Mouse (Mus musculus): ENCODE results near the gene Vmn1r235.

DNA sequence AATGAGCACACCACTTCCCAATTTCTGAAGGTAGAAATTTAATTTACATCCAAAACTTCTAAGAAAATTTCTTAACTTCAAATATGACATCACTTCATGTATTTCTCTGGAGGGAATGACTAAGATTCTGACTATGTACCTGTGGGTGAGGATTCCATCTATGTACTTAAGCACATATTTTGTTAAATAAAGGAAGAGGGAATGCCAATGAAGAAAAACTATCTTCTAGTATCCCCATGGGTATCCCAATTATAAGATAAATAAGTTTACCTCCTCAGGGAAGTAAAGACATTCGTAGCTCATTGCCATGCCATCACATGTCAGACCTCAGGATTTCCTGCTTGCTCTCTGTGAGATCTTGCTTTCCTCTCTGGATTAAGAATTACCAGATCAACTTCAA lies 30.4 kb upstream of the Vmn1r235 start, which contains the start of gene Vmn1r234:
- TF ChIP-seq POLR2A (IDR thresholded peaks at IDR 0.05; ENCODE audit: insufficient read length, low read depth) = no peak
- TF ChIP-seq TCF12 (IDR thresholded peaks at IDR 0.05; ENCODE audit: insufficient read depth, poor library complexity, severe bottlenecking) = no peak
- TF ChIP-seq POLR2AphosphoS2 (IDR thresholded peaks at IDR 0.05; ENCODE audit: insufficient read length, low read depth) = no peak
- TF ChIP-seq MAX (IDR thresholded peaks at IDR 0.05; ENCODE audit: low read depth) = no peak
- TF ChIP-seq SRF (IDR thresholded peaks at IDR 0.05; ENCODE audit: control insufficient read depth, insufficient read length, low read depth) = no peak
- no peak for TF ChIP-seq MYOG (IDR thresholded peaks at IDR 0.05; ENCODE audit: control insufficient read depth in 1 of 3, insufficient read depth in 1 of 3, insufficient read length in 2 of 3, low read depth in 2 of 3)
- no peak for TF ChIP-seq E2F4 (IDR thresholded peaks at IDR 0.05; ENCODE audit: insufficient read depth)
- TF ChIP-seq CEBPB (IDR thresholded peaks at IDR 0.05; ENCODE audit: insufficient read depth, poor library complexity, severe bottlenecking) = no peak

Data from myocyte (in vitro differentiated cells).